In genomic region chr12:58214289-58215136, GRCm38 (mm10) we compare ENCODE assay signal across 8 mouse cellular contexts. TPM values are rescaled to one million over a fixed set of nuclear protein-coding genes. Genes with fewer than 3 reads are reported as not detected.
DNase-seq lines count a peak whose midpoint lies in the region; ATAC-seq and TF ChIP-seq lines count a peak whose summit lies in the region.

No protein-coding gene starts in this region.

- TF ChIP-seq POLR2A in bone marrow macrophage, adult 2 months (IDR thresholded peaks at IDR 0.05; ENCODE audit: borderline replicate concordance, low read depth, low read length), result no peak

- H3K4me1 ChIP-seq in erythroblast, embryonic 14.5 days (ENCODE audit: control insufficient read depth), result no peaks in the 10 kb centered on the region
- no peaks in the 10 kb centered on the region for H3K4me1 ChIP-seq in bone marrow macrophage, adult 2 months (ENCODE audit: control insufficient read depth, insufficient read depth, low read length)
- peaks cover 16% of the 10 kb centered on the region for H3K4me1 ChIP-seq in heart, embryonic 16.5 days (ENCODE audit: control insufficient read depth, insufficient read depth, low read length)
- peaks cover 31% of the 10 kb centered on the region for H3K4me1 ChIP-seq in limb, embryonic 13.5 days

- H3K27ac ChIP-seq in bone marrow macrophage, adult 2 months (ENCODE audit: insufficient read depth, low read depth, low read length), result no peak overlapping the region
- H3K27ac ChIP-seq in heart, embryonic 16.5 days (ENCODE audit: low read length), result no peak overlapping the region
- no peak overlapping the region for H3K27ac ChIP-seq in limb, embryonic 13.5 days

- DNase-seq in retina, embryonic 14.5 days (ENCODE audit: low spot score), result peak; percentile 12
- no peak for DNase-seq in layer of hippocampus, postnatal 25 days (ENCODE audit: extremely low spot score in 1 of 2, low spot score in 1 of 2)
- DNase-seq in thymus, adult 18-20 months, result no peak

- peaks cover 36% of the 10 kb centered on the region for H3K27me3 ChIP-seq in erythroblast, embryonic 14.5 days (ENCODE audit: control insufficient read depth)
- H3K27me3 ChIP-seq in heart, embryonic 16.5 days (ENCODE audit: control insufficient read depth, insufficient read depth, low read length), result peaks cover 40% of the 10 kb centered on the region
- peaks cover 53% of the 10 kb centered on the region for H3K27me3 ChIP-seq in limb, embryonic 13.5 days

- 15% methylated on average over 13 of the region's 13 CpGs for WGBS in heart, embryonic 16.5 days
- WGBS in limb, embryonic 13.5 days, result 9% methylated on average over 13 of the region's 13 CpGs

- ATAC-seq in erythroblast, adult 5-6 weeks (replicated peaks; ENCODE audit: low FRiP score, poor library complexity, severe bottlenecking), result no peak
- no peak for ATAC-seq in heart, embryonic 16.5 days (replicated peaks; ENCODE audit: extremely low read depth, insufficient read depth, low FRiP score)
- ATAC-seq in limb, embryonic 13.5 days (ENCODE audit: low FRiP score, low read depth), result no peak

- peak overlapping the region; percentile 28 for H3K4me3 ChIP-seq in erythroblast, embryonic 14.5 days (replicated peaks)
- peak overlapping the region; percentile 44 for H3K4me3 ChIP-seq in bone marrow macrophage, adult 2 months (ENCODE audit: insufficient read depth, low read length)
- H3K4me3 ChIP-seq in heart, embryonic 16.5 days (ENCODE audit: low read length), result peak overlapping the region; percentile 48
- H3K4me3 ChIP-seq in limb, embryonic 13.5 days, result peak overlapping the region; percentile 56

- H3K9ac ChIP-seq in heart, embryonic 16.5 days (ENCODE audit: low read length), result no peak overlapping the region; the same call in 1 of the 2 replicates
- peak overlapping the region; percentile 66; the same call in 1 of the 2 replicates for H3K9ac ChIP-seq in limb, embryonic 13.5 days

- no peak for TF ChIP-seq CTCF in bone marrow macrophage, adult 2 months (IDR thresholded peaks at IDR 0.05; ENCODE audit: low read depth, low read length)

- H3K9me3 ChIP-seq in erythroblast, embryonic 14.5 days (ENCODE audit: control insufficient read depth, low read length), result peaks cover 7% of the 10 kb centered on the region
- no peaks in the 10 kb centered on the region for H3K9me3 ChIP-seq in heart, embryonic 16.5 days (replicated peaks; ENCODE audit: control insufficient read depth, low read length)
- H3K9me3 ChIP-seq in limb, embryonic 13.5 days, result no peaks in the 10 kb centered on the region

- H3K36me3 ChIP-seq in erythroblast, embryonic 14.5 days (ENCODE audit: control insufficient read depth), result no peaks in the 10 kb centered on the region
- no peaks in the 10 kb centered on the region for H3K36me3 ChIP-seq in heart, embryonic 16.5 days (ENCODE audit: control insufficient read depth, insufficient read depth)
- H3K36me3 ChIP-seq in limb, embryonic 13.5 days, result no peaks in the 10 kb centered on the region

- H3K4me2 ChIP-seq in heart, embryonic 16.5 days (ENCODE audit: low read depth, low read length), result peak overlapping the region; percentile 73
- peak overlapping the region; percentile 96 for H3K4me2 ChIP-seq in limb, embryonic 13.5 days (replicated peaks)

RNA-seq across cellular contexts. Expression of gene Sstr1, which starts 2.9 kb away (rescaled TPM):
- not detected in 2 replicates for polyA plus RNA-seq in erythroblast, embryonic 14.5 days (2012)
- total RNA-seq in erythroblast, adult 5-6 weeks (2015; ENCODE audit: low replicate concordance), result not detected in 2 replicates
- not detected in 2 replicates for total RNA-seq in erythroblast, adult 5-6 weeks (2017; ENCODE audit: low replicate concordance)
- polyA plus RNA-seq in bone marrow macrophage, adult 2 months (2012; ENCODE audit: insufficient read depth, insufficient read length, missing spikeins), result not detected in 2 replicates
- 0.25 and 0.29 TPM in 2 replicates for polyA plus RNA-seq in heart, embryonic 16.5 days (2015; fragmentation: Nextera tagmentation; extraction: Ambion mirVana)
- 3.7 and 3.8 TPM in 2 replicates for polyA plus RNA-seq in limb, embryonic 13.5 days (2015; fragmentation: Nextera tagmentation; extraction: Ambion mirVana)
- 10 to 100 TPM; 29.1 to 34.2 TPM for total RNA-seq in layer of hippocampus, postnatal 25 days (2021)

RNA-seq across cellular contexts. Expression of gene Clec14a, which starts 54.6 kb away (rescaled TPM):
- polyA plus RNA-seq in erythroblast, embryonic 14.5 days (2012), result 0.01 TPM in 2 replicates
- not detected in 2 replicates for total RNA-seq in erythroblast, adult 5-6 weeks (2015; ENCODE audit: low replicate concordance)
- not detected in 2 replicates for total RNA-seq in erythroblast, adult 5-6 weeks (2017; ENCODE audit: low replicate concordance)
- polyA plus RNA-seq in bone marrow macrophage, adult 2 months (2012; ENCODE audit: insufficient read depth, insufficient read length, missing spikeins), result not detected in 2 replicates
- 22.0 and 22.1 TPM in 2 replicates for polyA plus RNA-seq in heart, embryonic 16.5 days (2015; fragmentation: Nextera tagmentation; extraction: Ambion mirVana)
- polyA plus RNA-seq in limb, embryonic 13.5 days (2015; fragmentation: Nextera tagmentation; extraction: Ambion mirVana), result 15.0 and 15.4 TPM in 2 replicates
- total RNA-seq in layer of hippocampus, postnatal 25 days (2021), result 1 to 10 TPM; 2.2 to 3.7 TPM

Comparison
In these comparisons a context has a peak if more than half of its experiments do, and no peak if none do; other contexts are left out.
1. RNA of gene Clec14a, which starts 54.6 kb away (polyA plus RNA-seq): 22.0 to 22.1 TPM in heart, embryonic 16.5 days and 15.0 to 15.4 TPM in limb, embryonic 13.5 days; not detected in bone marrow macrophage, adult 2 months and 0.01 TPM in erythroblast, embryonic 14.5 days; every median in the first group is over 10 times any median in the second.
2. Peak in every context shown above with its lines, with median percentiles within 50 percentile points of each other: H3K4me3 ChIP-seq.